Mouse (Mus musculus) heart, embryonic 10.5 days (tissue): ENCODE data around the gene Slc16a3. TPM values are rescaled to one million over a fixed set of nuclear protein-coding genes. Genes with fewer than 3 reads are reported as not detected.

Experiments used
- DNase-seq: peaks from one replicate; pipeline ENCODE4 v3.0.0-alpha.2; 2017; ENCODE audit warnings: low spot score
- H3K27ac ChIP-seq: fragments of 300-500 bp; sonication (generic); 2 replicates; pipeline ENCODE4 v1.5.1; 2016; ENCODE audit warnings: mild to moderate bottlenecking
- H3K27me3 ChIP-seq: fragments of 300-500 bp; sonication (generic); 2 replicates; pipeline ENCODE4 v1.6.1; 2016; ENCODE audit warnings: mild to moderate bottlenecking; ENCODE audit not compliant: poor library complexity, insufficient read depth, severe bottlenecking
- H3K36me3 ChIP-seq: fragments of 300-500 bp; sonication (generic); 2 replicates; pipeline ENCODE4 v1.6.1; 2016; ENCODE audit warnings: mild to moderate bottlenecking, moderate library complexity
- H3K4me1 ChIP-seq: fragments of 300-500 bp; sonication (generic); 2 replicates; pipeline ENCODE4 v1.6.1; 2016; ENCODE audit warnings: mild to moderate bottlenecking
- H3K4me3 ChIP-seq: fragments of 300-500 bp; sonication (generic); 2 replicates; pipeline ENCODE4 v1.5.1; 2016; ENCODE audit warnings: mild to moderate bottlenecking, moderate library complexity
- H3K9me3 ChIP-seq: fragments of 300-500 bp; sonication (generic); 2 replicates; pipeline ENCODE4 v1.6.1; 2016; ENCODE audit warnings: mild to moderate bottlenecking, moderate library complexity
- WGBS: fragments of 180-500 bp; shearing (Covaris S2); methylation state at CpG from one replicate; pipeline ENCODE4 v1.1.7; 2016; 5-methylcytosine and 5-hydroxymethylcytosine counted together
- polyA plus RNA-seq: library from polyadenylated mRNA; unstranded; fragments of >200 nt; fragmentation: Nextera tagmentation; extraction: Ambion mirVana; gene quantifications from 2 replicates; pipeline ENCODE4 v1.2.1, GENCODE M21; 2016

Slc16a3 gene
- polyA plus RNA-seq, 1 experiment from 2014 or later: 416 TPM

GRCm38 (mm10) chr11:120964195-120965157, 16.2 kb downstream of the Slc16a3 start:
- Histone ChIP-seq H3K4me3 (0 out of 2 replicates have a peak overlapping the region, but pooled peaks have one; percentile 5), H3K9me3 (no peaks in the 10 kb centered on the region), H3K27me3 (no peaks in the 10 kb centered on the region), H3K36me3 (peaks cover 99% of the 10 kb centered on the region), H3K4me1 (peaks cover 39% of the 10 kb centered on the region), H3K27ac (0 out of 2 replicates have a peak overlapping the region, but pooled peaks have one; percentile 10)
- 85% methylated on average over 10 of the region's 10 CpGs for WGBS
- DNase-seq: no peak

GRCm38 (mm10) chr11:120965587-120965986, 17.3 kb downstream of the Slc16a3 start:
- WGBS: 80% methylated on average over 4 of the region's 4 CpGs
- Histone ChIP-seq H3K27me3 (no peaks in the 10 kb centered on the region), H3K36me3 (peaks cover 99% of the 10 kb centered on the region), H3K27ac (no peak overlapping the region), H3K4me3 (no peak overlapping the region), H3K9me3 (no peaks in the 10 kb centered on the region), H3K4me1 (peaks cover 28% of the 10 kb centered on the region)
- no peak for DNase-seq

- Histone ChIP-seq H3K9me3 (no peaks in the 10 kb centered on the region), H3K4me3 (no peak overlapping the region), H3K27ac (no peak overlapping the region), H3K4me1 (peaks cover 17% of the 10 kb centered on the region), H3K27me3 (no peaks in the 10 kb centered on the region), H3K36me3 (peaks cover 100% of the 10 kb centered on the region)
- no peak for DNase-seq
- WGBS: 92% methylated on average over 5 of the region's 5 CpGs
These were observed 21.5 kb downstream of the Slc16a3 start for GRCm38 (mm10) chr11:120969742-120970141.

- 92% methylated on average over 5 of the region's 5 CpGs for WGBS
- no peaks in the 10 kb centered on the region for H3K27me3 ChIP-seq
- no peak overlapping the region for H3K4me3 ChIP-seq
- H3K27ac ChIP-seq: no peak overlapping the region
- H3K36me3 ChIP-seq: peaks cover 100% of the 10 kb centered on the region
- H3K4me1 ChIP-seq: peaks cover 2% of the 10 kb centered on the region; the same call in 1 of the 2 replicates
- DNase-seq: no peak
- H3K9me3 ChIP-seq: no peaks in the 10 kb centered on the region
These were observed 23.0 kb downstream of the Slc16a3 start for GRCm38 (mm10) chr11:120971237-120971636.

- DNase-seq: no peak
- H3K4me1 ChIP-seq: no peaks in the 10 kb centered on the region
- H3K9me3 ChIP-seq: no peaks in the 10 kb centered on the region
- H3K4me3 ChIP-seq: no peak overlapping the region
- H3K36me3 ChIP-seq: peaks cover 100% of the 10 kb centered on the region
- no peaks in the 10 kb centered on the region for H3K27me3 ChIP-seq
- no peak overlapping the region for H3K27ac ChIP-seq
- 85% methylated on average over 6 of the region's 6 CpGs for WGBS
These were observed 25.0 kb downstream of the Slc16a3 start for GRCm38 (mm10) chr11:120973318-120973717.

GRCm38 (mm10) chr11:120979711-120980426, 31.6 kb downstream of the Slc16a3 start:
- DNase-seq: no peak
- Histone ChIP-seq H3K4me1 (peaks cover 16% of the 10 kb centered on the region; the same call in 1 of the 2 replicates), H3K36me3 (peaks cover 92% of the 10 kb centered on the region), H3K27ac (no peak overlapping the region), H3K27me3 (no peaks in the 10 kb centered on the region), H3K4me3 (no peak overlapping the region), H3K9me3 (no peaks in the 10 kb centered on the region)
- 61% methylated on average over 8 of the region's 8 CpGs for WGBS

GRCm38 (mm10) chr11:120980427-120981035, 32.3 kb downstream of the Slc16a3 start:
- Histone ChIP-seq H3K36me3 (peaks cover 91% of the 10 kb centered on the region), H3K4me3 (no peak overlapping the region), H3K4me1 (peaks cover 20% of the 10 kb centered on the region; the same call in 1 of the 2 replicates), H3K27ac (no peak overlapping the region), H3K9me3 (no peaks in the 10 kb centered on the region), H3K27me3 (no peaks in the 10 kb centered on the region)
- DNase-seq: no peak
- WGBS: 66% methylated on average over 9 of the region's 9 CpGs

GRCm38 (mm10) chr11:120981661-120982060, 33.4 kb downstream of the Slc16a3 start:
- Histone ChIP-seq H3K27ac (no peak overlapping the region), H3K9me3 (no peaks in the 10 kb centered on the region), H3K4me1 (peaks cover 23% of the 10 kb centered on the region; the same call in 1 of the 2 replicates), H3K36me3 (peaks cover 91% of the 10 kb centered on the region), H3K27me3 (no peaks in the 10 kb centered on the region), H3K4me3 (no peak overlapping the region)
- 89% methylated on average over 4 of the region's 4 CpGs for WGBS
- no peak for DNase-seq

GRCm38 (mm10) chr11:120982459-120982858, 34.2 kb downstream of the Slc16a3 start:
- Histone ChIP-seq H3K4me3 (no peak overlapping the region), H3K36me3 (peaks cover 91% of the 10 kb centered on the region), H3K27ac (no peak overlapping the region), H3K9me3 (no peaks in the 10 kb centered on the region), H3K4me1 (peaks cover 23% of the 10 kb centered on the region; the same call in 1 of the 2 replicates), H3K27me3 (no peaks in the 10 kb centered on the region)
- DNase-seq: no peak

- Histone ChIP-seq H3K4me1 (peaks cover 45% of the 10 kb centered on the region), H3K36me3 (peaks cover 73% of the 10 kb centered on the region), H3K9me3 (no peaks in the 10 kb centered on the region), H3K27me3 (no peaks in the 10 kb centered on the region), H3K4me3 (no peak overlapping the region), H3K27ac (no peak overlapping the region)
- no peak for DNase-seq
- 76% methylated on average over 4 of the region's 4 CpGs for WGBS
These were observed 36.4 kb downstream of the Slc16a3 start for GRCm38 (mm10) chr11:120984448-120985330.

GRCm38 (mm10) chr11:120987608-120988007, 39.3 kb downstream of the Slc16a3 start:
- Histone ChIP-seq H3K4me1 (peaks cover 53% of the 10 kb centered on the region), H3K4me3 (no peak overlapping the region), H3K36me3 (peaks cover 45% of the 10 kb centered on the region), H3K9me3 (no peaks in the 10 kb centered on the region), H3K27ac (no peak overlapping the region), H3K27me3 (no peaks in the 10 kb centered on the region)
- no peak for DNase-seq
- WGBS: 80% methylated on average over 3 of the region's 3 CpGs

GRCm38 (mm10) chr11:120988410-120988809, 40.1 kb downstream of the Slc16a3 start:
- H3K36me3 ChIP-seq: peaks cover 37% of the 10 kb centered on the region
- WGBS: 81% methylated on average over 4 of the region's 4 CpGs

More at GRCm38 (mm10) chr11:120988410-120988809, 40.1 kb downstream of the Slc16a3 start:
- no peaks in the 10 kb centered on the region for H3K27me3 ChIP-seq
- H3K27ac ChIP-seq: no peak overlapping the region
- H3K9me3 ChIP-seq: no peaks in the 10 kb centered on the region
- DNase-seq: no peak
- peaks cover 58% of the 10 kb centered on the region for H3K4me1 ChIP-seq
- H3K4me3 ChIP-seq: no peak overlapping the region
